Mouse (Mus musculus) embryonic fibroblast, embryonic 13.5 days (primary cell): ENCODE results near the gene Bpifb4.

Source experiments
- CTCF ChIP-seq: IDR thresholded peaks from 2 replicates; pipeline ENCODE4 v1.5.1; 2011; ENCODE audit warnings: mild to moderate bottlenecking, control low read depth, low read length, moderate library complexity, borderline replicate concordance; ENCODE audit not compliant: insufficient read depth
- POLR2A ChIP-seq: IDR thresholded peaks from 2 replicates; pipeline ENCODE4 v1.6.1; 2011; ENCODE audit warnings: low read depth, mild to moderate bottlenecking, control low read depth, low read length, moderate library complexity

GRCm38 (mm10) chr2:153935348-153935747, 2.7 kb upstream of the Bpifb4 start:
- TF ChIP-seq CTCF (no peak), POLR2A (no peak)
